Mouse (Mus musculus) liver, adult (tissue): Measurements from ENCODE around the gene Trim46.

Experiments
- GATA4 ChIP-seq: IDR thresholded peaks from 2 replicates; pipeline ENCODE4 v1.6.1; 2014; ENCODE audit warnings: mild to moderate bottlenecking, low read length; ENCODE audit not compliant: insufficient replicate concordance

Trim46 gene

DNA sequence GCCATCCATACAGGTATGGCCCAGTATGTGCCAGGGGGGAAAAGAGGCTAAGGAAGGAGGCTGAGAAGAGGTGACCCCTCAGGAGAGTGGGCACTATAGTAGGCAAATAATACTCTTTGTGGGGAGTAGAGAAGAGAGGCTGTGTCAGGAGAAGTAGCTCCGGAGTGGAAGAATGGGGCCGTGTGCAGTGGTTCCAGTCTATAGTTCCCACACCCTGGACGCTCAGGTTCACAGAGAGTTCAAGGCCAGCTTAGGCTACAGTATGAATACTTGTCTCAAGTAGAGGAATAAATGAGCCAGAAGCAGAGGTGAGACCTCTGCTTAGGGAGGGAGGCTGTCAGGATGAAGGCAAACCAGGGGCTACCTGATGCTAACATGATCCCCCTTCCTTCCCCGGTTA, 16.8 kb downstream of the Trim46 start:
- TF ChIP-seq GATA4: no peak

GRCm38 (mm10) chr3:89228836-89229235, 17.3 kb downstream of the Trim46 start, which contains the start of gene Muc1:
Gene Muc1, plus strand, starts transcription at chr3:89229057.
- no peak for TF ChIP-seq GATA4

DNA sequence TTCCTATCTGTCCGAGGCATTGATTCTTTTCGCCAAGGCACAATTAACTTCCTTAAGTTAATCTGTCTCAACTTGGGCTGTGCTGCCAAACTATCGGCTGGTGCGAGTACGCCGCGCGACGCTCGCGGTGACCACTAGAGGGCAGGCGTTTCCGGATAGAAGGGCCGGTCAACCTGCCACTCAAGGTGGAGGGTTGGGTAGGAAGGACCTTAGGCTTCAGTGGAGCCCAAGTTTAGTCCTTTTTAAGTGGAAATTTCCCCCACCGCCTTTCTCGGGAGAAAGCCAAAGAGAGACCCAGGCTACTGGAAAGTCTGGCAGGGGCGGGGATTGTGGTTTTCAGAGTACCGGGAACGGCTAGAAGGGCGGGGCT, 17.9 kb downstream of the Trim46 start:
- TF ChIP-seq GATA4: no peak

GRCm38 (mm10) chr3:89227307-89228179, 18.6 kb downstream of the Trim46 start:
- TF ChIP-seq GATA4: no peak

- no peak for TF ChIP-seq GATA4
Observed at GRCm38 (mm10) chr3:89226900-89227299, 19.2 kb downstream of the Trim46 start, which contains the start of gene Mtx1. Gene Mtx1, minus strand, starts transcription at chr3:89227088.

- TF ChIP-seq GATA4: no peak
Observed at GRCm38 (mm10) chr3:89226361-89226760, 19.7 kb downstream of the Trim46 start.

DNA sequence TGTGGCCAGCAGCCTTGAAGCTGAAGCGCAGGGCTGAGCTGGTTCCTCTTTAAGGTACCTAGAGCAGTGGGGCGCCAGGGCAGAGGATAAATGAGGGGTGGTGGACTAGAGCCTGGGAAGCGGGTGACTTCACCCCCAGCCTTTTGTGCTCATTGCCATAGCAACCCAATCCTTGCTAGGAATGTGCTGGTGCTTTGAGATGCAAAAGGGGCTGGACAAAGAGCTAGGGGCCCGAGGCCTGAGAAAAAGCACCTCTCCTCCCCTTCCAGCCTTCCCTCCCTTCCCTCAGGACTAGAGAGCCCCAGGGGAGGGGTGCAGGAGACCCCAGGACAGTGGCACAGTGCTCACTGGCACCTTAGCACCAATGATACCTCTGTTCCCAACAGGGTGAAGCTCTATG, 20.2 kb downstream of the Trim46 start:
- no peak for TF ChIP-seq GATA4

- no peak for TF ChIP-seq GATA4
Observed at GRCm38 (mm10) chr3:89225321-89225815, 20.7 kb downstream of the Trim46 start.

GRCm38 (mm10) chr3:89224796-89225195, 21.3 kb downstream of the Trim46 start:
- no peak for TF ChIP-seq GATA4

DNA sequence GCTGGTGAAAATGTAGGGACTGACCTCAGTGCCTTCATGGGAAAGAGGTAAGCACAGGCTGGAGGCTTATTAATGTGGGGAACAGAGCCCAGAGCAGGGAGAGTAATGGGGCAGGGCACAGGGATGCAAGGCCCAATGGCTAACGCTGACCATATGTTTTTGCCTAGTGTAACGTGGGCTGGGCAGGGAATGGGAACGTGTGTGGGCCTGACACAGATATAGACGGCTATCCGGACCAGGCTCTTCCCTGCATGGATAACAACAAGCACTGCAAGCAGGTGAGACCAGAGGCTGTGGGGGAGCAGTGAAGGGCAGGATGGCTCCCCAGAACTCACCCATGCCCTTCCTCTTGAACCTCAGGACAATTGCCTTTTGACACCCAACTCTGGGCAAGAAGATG, 24.9 kb downstream of the Trim46 start:
- TF ChIP-seq GATA4: no peak

GRCm38 (mm10) chr3:89219546-89219945, 26.6 kb downstream of the Trim46 start:
- TF ChIP-seq GATA4: no peak

DNA sequence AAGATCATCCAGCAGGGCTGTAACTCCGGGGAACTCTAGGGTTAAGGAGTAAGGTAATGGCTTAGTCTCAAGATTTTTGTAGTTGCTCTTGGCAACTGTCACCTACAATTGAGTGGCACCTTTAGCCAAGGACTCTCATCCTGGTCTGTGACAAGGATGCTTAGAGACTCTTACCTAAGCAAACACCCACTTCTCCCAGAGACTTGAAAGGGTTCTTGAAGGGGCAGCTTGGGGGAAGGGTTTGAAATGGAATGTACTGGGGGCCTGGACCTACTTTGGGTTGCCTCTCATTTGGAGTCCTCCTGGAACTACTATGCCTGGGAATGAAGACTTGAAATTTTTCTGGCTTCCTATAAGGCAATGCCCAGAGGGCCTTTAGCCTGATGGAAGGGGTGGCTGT, 27.8 kb downstream of the Trim46 start:
- no peak for TF ChIP-seq GATA4

GRCm38 (mm10) chr3:89215853-89216252, 30.3 kb downstream of the Trim46 start:
- no peak for TF ChIP-seq GATA4

DNA sequence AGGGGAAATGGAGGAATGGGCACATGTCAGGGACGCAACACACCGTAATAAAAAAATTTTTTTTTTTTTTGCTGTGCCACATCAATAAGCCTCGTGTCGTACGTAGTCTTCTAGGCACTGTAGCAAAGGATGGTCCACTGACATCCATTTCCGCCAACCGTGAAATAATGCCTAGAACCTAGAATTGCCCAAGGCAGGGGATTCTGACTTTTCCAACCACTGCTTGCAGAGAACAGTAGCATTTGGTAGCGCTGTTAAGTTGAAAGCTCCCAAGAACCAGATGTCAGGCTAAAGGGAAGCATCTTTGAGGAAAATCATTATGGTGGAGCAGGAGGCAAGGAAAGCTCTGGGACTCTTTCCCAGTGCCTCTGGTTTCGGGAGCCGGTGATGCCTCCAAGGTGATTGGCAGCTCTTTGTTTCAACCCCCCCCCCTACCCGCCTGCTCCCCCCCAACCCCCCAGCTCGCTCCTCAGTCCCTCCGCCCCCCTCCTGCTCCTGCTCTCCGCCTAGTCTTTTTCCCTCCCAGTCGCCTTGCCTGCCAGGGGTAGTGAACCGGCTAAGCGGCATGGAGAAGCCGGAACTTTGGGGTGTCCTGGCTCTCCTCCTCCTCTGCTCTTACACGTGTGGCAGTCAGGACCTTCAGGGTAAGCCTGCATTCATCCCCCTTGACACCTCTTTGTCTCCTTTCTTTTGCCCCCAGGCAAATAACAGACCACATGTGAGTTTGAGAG, 31.3 kb downstream of the Trim46 start, which contains the start of gene Thbs3:
Gene Thbs3, plus strand, starts transcription at position 500 of the 731 bp plus-strand sequence.
- TF ChIP-seq GATA4: no peak

DNA sequence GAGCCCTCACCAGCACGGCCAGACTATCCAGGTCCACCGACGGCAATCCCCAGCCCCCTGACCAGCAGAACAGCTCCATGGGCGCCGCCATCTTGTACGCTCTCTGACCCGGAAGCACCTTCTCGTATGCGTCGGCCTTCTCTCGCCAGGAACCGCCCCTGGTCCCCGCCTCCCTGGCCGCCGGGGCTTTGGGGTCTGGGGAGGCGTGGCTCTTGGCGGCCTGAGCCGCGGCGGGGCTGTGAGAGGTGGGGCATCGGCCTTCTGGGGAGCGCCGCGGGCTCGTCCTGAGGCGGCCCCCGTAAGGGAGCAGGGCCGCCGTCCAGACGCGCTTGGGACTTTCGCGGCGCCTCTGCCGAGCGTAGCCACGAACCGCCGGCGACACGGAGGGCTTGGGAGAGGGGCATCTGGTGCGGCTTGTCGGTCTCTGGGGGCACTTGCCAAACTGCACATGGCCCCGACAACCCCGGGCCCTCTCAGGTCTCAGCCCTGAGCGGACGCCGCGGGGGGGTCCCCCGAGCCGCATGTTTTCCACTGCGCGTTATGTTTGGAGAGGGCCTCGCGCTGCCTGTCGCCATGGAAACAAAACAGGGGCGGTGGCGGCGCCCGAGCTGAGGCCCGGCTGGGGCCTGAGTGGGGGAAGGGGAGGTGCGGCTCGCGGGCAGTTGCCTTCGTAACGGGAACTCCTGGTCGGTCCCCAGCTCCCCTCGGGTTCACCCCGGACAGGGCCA, 32.1 kb downstream of the Trim46 start:
- TF ChIP-seq GATA4: no peak; the same call in 1 of the 2 replicates
